Mouse (Mus musculus) kidney, adult 2 months (tissue): Measurements from ENCODE around the gene Drap1.

Experiments
- CTCF ChIP-seq: fragments of 200-500 bp; conservative IDR thresholded peaks from 2 replicates; pipeline ENCODE4 v1.5.1; 2011; ENCODE audit warnings: low read depth, mild to moderate bottlenecking, control low read depth, low read length, moderate library complexity, mixed read lengths; ENCODE audit not compliant: insufficient read depth, insufficient read length
- POLR2A ChIP-seq: fragments of 200-500 bp; IDR thresholded peaks from one replicate; pipeline ENCODE4 v1.6.1; 2011; ENCODE audit warnings: low read depth, low read length, control low read depth

- TF ChIP-seq CTCF, result no peak
- TF ChIP-seq POLR2A, result no peak
Observed at GRCm38 (mm10) chr19:5449673-5450072, 24.9 kb upstream of the Drap1 start.
